Mouse (Mus musculus): Measurements from ENCODE around the gene Pdcd5.

Gene Pdcd5

DNA sequence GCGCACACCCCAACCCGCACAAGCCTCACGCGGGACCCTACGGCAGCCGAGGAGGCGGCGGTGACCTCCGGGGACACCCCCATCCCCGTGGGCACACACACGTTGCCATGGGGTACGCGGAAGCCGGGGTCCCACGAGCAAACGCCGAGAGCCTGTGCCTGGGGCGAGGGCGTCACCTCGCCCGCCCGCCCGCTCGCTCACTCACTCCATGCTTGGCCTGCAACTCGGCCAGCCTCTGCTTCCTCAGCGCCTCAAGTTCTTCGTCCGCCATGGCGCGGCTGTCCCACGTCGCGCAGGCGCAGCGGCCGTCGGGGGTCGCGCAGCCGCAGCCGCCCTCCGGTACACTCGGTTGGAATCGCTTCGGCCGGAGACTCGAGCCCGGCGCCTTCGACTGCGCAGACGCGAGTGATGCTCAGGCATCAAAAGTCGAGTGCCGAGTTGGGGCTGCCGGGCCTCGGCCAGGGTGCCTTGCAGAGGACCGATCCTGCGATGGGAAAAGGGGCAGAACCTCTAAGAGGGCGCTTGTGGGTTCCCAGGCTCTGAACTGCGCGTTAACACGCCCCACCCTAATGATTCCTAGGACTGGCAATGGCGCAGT lies at the start of gene Pdcd5:
Pdcd5 (minus strand) TSS at position 421 of the 598 bp plus-strand sequence.
- DNase-seq (ENCODE audit: low read depth, low spot score), result peak; percentile 98

- DNase-seq (ENCODE audit: low read depth, low spot score), result no peak
Observed at GRCm38 (mm10) chr7:35692641-35693040, 45.3 kb upstream of the Pdcd5 start.

DNA sequence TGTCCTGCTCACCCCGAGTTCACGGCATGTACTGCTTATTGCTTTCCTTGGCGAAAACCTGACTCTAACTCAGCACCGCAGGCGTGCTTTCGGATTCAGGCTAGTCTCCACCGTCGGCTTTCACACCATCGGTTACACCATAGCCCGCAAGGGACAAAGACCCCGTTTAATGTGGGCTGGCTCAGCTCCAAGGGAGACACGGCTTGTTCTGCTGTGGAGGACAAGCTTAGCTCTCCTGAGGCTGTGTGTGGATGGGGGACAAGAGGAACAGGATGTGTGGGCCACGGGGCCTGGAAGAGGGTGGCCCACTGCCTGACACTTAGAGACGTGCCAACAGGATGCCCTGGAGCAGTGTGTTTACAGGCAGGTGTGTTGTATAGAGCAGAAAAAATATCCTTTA lies 44.8 kb upstream of the Pdcd5 start:
- no peak for DNase-seq (ENCODE audit: low read depth, low spot score)

GRCm38 (mm10) chr7:35688781-35689349 lies 41.5 kb upstream of the Pdcd5 start:
- no peak for DNase-seq (ENCODE audit: low read depth, low spot score)

DNA sequence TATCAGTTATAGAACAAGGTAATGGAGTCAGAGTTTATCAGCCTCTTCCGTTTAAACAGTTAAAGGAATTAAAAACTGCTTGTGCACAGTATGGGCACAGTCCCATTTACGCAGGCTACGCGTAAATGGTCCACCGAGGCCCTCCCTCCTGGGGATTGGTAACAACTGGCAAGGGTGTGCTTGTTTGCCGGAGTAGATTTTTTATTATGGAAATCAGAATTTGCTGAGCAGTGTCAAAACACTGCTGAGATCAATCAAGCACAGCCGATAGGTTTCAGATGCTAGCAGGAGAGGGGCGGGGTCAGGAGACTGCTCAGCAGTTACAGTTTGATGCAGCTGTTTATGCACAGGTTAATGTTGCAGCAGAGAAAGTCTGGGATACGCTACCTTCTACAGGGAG lies 41.0 kb upstream of the Pdcd5 start:
- no peak for DNase-seq (ENCODE audit: low read depth, low spot score)

DNA sequence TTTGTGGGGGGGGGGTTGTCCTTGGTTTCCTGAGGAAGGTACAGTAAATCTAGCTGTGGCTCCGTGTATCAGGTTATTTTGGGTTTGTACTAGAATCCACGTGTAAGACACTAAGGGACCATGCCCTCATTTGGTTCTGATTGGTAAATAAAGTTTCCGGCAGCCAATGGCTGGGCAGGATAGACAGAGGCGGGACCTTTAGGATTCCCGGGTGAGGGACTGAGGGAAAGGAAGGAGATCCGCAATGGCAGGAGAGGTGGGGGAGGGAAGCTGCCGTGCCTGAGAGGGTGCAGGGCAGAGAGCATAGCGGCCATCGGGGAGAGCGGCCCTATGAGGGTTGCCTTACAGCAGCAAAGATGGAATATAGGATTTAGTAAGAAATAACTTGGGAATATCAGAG lies 39.9 kb upstream of the Pdcd5 start:
- DNase-seq (ENCODE audit: low read depth, low spot score), result no peak

DNA sequence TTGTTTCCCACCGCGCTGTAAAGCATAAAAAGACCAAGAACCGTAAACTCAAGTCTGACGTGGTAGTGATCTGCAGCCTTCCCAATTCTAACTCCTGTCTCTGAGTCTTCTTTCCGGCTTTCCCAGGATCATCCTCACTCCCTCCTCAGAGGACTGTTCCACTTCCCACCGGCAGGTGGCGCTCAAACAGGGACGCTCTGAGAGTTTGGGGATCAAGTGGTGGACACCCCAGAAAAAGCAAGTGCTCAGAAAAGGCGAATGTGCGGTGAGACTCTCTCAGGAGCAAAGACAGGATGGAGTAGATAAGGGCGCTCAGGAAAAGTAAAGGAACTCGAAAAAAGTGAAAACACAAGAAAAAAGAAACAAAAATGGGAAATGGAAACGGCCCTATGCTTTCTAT lies 39.4 kb upstream of the Pdcd5 start:
- DNase-seq (ENCODE audit: low read depth, low spot score), result peak; percentile 50

GRCm38 (mm10) chr7:35686216-35686615 lies 38.9 kb upstream of the Pdcd5 start:
- no peak for DNase-seq (ENCODE audit: low read depth, low spot score)

DNA sequence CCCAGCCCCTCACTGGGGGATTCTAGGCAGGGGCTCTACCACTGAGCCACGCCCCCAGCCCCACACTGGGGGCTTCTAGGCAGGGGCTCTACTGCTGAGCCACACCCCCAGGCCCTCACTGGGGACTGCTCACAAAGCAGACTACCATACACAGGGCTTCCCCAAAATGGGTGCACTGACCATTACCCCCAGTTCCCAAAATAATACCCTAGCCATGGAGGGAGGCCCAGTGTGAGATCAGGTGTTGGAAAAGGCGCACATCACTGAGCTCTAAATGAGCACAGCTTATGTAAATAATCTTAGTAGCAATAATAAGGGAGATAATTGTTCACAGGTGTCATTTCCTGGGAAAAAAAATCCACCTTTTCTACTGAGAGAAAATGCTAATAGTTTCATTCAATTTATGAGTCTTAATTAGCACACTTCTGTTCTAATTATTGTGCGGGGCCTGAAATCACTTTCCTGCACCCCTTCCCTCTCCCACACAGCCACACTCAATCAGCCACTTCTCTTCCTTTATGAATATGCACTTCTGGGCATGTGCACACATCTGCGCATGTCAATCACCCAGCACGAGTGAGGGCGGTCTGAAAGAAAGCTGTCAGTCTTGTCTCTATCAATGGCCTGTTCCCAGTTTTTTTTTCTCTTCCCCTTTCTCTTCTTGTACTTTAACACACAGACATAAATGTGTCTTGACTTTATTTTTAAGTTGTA lies 36.2 kb upstream of the Pdcd5 start:
- no peak for DNase-seq (ENCODE audit: low read depth, low spot score)

- DNase-seq (ENCODE audit: low read depth, low spot score), result peak; percentile 15
Observed at GRCm38 (mm10) chr7:35681559-35681958, 34.2 kb upstream of the Pdcd5 start.

- no peak for DNase-seq (ENCODE audit: low read depth, low spot score)
Observed at GRCm38 (mm10) chr7:35678976-35679375, 31.7 kb upstream of the Pdcd5 start.

DNA sequence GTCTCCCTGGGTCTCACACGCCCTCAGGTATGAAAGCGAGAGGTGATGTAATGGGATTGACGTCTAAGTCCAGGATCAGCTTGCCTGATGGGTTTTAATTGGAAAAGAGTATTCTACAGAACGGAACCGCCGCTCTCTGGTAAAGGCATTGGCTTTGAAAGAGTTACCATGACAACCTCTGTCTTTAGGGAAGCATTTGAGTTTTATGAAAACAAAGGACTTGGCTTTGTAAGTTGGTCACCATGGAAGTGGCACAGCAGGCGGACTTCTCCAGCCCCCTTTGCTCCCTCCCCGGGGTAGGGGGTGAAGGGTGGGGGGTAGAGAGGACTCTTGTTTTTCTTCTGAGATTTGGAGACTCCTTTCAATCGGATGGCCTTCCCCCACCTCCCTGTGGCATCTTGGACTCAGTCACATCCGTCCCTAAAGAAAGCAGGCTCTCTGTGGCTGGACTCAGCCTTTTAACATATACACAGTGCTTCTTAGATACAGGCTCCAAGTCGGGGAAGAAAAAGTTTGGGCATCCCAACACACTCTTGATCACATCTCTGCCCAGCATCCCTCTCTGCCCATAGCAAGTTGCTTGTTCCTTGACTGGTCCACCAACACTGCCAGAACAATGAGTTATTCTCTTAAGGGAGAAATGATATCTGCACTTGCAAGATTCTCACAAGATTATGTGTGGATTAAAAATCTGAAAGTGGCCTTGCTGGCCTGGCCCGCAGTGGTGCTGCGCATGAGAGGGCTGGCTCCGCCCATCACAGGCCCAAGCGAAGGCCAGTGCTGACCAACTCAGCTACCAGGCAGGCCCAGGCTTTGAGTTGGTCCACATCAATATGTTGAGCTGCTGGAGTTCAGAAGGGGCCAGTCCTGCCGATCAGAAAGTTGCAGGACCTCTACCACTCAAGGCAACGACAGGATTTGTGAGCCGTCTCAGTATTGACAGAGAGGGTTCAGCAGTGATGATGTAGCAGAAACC lies 21.0 kb upstream of the Pdcd5 start:
- no peak for DNase-seq (ENCODE audit: low read depth, low spot score)

- no peak for DNase-seq (ENCODE audit: low read depth, low spot score)
Observed at GRCm38 (mm10) chr7:35663790-35664376, 16.6 kb upstream of the Pdcd5 start.

DNA sequence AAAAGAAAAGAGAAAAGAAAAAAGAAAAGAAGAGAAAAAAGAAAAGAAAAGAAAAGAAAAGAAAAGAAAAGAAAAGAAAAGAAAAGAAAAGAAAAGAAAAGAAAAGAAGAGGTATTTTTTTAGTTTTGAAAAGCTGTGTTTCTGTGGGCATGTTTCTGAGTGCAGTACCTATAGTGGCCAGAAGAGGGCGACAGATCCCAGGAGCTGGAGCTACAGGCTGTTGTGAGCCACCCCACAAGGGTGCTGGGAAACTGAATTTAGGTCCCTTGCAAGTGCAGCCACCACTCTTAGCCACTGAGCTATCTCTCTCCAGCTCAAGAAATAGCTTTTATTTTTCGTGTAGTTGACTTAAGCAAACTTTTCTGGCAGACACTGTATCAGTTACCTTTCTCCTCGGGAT lies 11.9 kb upstream of the Pdcd5 start:
- DNase-seq (ENCODE audit: low read depth, low spot score), result peak; percentile 72

- no peak for DNase-seq (ENCODE audit: low read depth, low spot score)
Observed at GRCm38 (mm10) chr7:35657829-35658228, 10.5 kb upstream of the Pdcd5 start.

GRCm38 (mm10) chr7:35651583-35652270 lies 4.4 kb upstream of the Pdcd5 start:
- DNase-seq (ENCODE audit: low read depth, low spot score), result peak; percentile 56

DNA sequence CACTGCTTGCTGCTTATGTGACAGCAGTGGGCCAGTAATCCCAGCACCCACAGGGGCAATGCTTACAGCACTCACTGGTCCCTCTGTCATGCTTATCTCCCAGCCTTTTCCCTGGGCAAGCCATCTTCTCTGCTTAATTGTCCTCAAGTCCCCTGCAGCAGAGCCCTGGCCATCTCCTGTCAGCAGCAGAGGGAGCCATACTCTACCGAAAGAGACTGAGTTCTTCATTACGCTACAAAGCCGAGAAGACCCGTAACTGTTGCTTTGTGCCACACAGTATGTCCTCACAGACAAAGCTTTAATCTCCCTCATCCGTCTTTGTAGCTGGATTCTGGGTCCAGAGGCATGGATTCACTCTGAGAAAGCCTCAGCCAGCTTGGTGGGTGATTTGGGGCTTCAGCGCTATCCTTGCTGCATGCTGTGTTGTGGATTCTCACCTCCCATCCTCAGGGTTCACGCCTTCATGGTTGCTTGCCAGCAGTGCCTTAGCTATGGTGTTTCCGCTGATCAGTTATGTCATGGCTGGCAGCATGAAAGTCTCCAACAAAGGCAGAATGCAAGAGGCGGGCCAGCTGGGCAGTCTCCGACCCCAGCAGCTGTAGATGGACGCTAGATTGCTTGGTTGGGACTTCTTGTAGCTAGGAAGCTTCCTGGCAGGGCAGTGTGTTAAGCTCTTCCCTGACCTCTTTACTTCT lies 3.5 kb upstream of the Pdcd5 start:
- no peak for DNase-seq (ENCODE audit: low read depth, low spot score)

- DNase-seq (ENCODE audit: low read depth, low spot score), result peak; percentile 71
Observed at GRCm38 (mm10) chr7:35649071-35649470, 1.8 kb upstream of the Pdcd5 start.

- DNase-seq (ENCODE audit: low read depth, low spot score), result no peak
Observed at GRCm38 (mm10) chr7:35648239-35649069, 1.1 kb upstream of the Pdcd5 start.

Data from CD4-positive, CD25-positive, alpha-beta regulatory T cell, adult 2 months (primary cell).